Mouse (Mus musculus): ENCODE measurements around the gene Dnase1l3. TPM values are rescaled to one million over a fixed set of nuclear protein-coding genes. Genes with fewer than 3 reads are reported as not detected.
A peak's percentile ranks its signal among the peaks of the same experiment; 100 is the strongest.

The Dnase1l3 gene
- polyA plus RNA-seq, 1 experiment from 2014 or later, result not detected

- Histone ChIP-seq H3K4me1 (peaks cover 9% of the 10 kb centered on the region), H3K27ac (replicated peaks) (no peak overlapping the region), H3K27me3 (ENCODE audit: low read depth, poor library complexity, severe bottlenecking) (no peaks in the 10 kb centered on the region), H3K36me3 (no peaks in the 10 kb centered on the region), H3K4me3 (no peak overlapping the region), H3K9me3 (replicated peaks) (no peaks in the 10 kb centered on the region)
- no peak for DNase-seq (ENCODE audit: low spot score)
- WGBS, result 83% methylated on average over 5 of the region's 5 CpGs
These were observed 3.1 kb downstream of the Dnase1l3 start for GRCm38 (mm10) chr14:7991108-7991776.

- WGBS, result 83% methylated on average over 3 of the region's 3 CpGs
- DNase-seq (ENCODE audit: low spot score), result no peak
- H3K9me3 ChIP-seq (replicated peaks), result no peaks in the 10 kb centered on the region
- no peaks in the 10 kb centered on the region for H3K36me3 ChIP-seq
- no peak overlapping the region for H3K4me3 ChIP-seq
- no peak overlapping the region for H3K27ac ChIP-seq (replicated peaks)
- H3K27me3 ChIP-seq (ENCODE audit: low read depth, poor library complexity, severe bottlenecking), result no peaks in the 10 kb centered on the region
- peaks cover 9% of the 10 kb centered on the region for H3K4me1 ChIP-seq
These were observed 4.4 kb downstream of the Dnase1l3 start for GRCm38 (mm10) chr14:7989961-7990360.

- no peaks in the 10 kb centered on the region for H3K9me3 ChIP-seq (replicated peaks)
- H3K27ac ChIP-seq (replicated peaks), result no peak overlapping the region
- H3K4me3 ChIP-seq, result no peak overlapping the region
- WGBS, result 65% methylated on average over 1 of the region's 1 CpGs
- peaks cover 9% of the 10 kb centered on the region for H3K4me1 ChIP-seq
- no peaks in the 10 kb centered on the region for H3K36me3 ChIP-seq
- H3K27me3 ChIP-seq (ENCODE audit: low read depth, poor library complexity, severe bottlenecking), result no peaks in the 10 kb centered on the region
- no peak for DNase-seq (ENCODE audit: low spot score)
These were observed 5.0 kb downstream of the Dnase1l3 start for GRCm38 (mm10) chr14:7989371-7989770.

- no peak overlapping the region for H3K4me3 ChIP-seq
- peaks cover 9% of the 10 kb centered on the region for H3K4me1 ChIP-seq
- H3K36me3 ChIP-seq, result no peaks in the 10 kb centered on the region
- no peaks in the 10 kb centered on the region for H3K9me3 ChIP-seq (replicated peaks)
- no peaks in the 10 kb centered on the region for H3K27me3 ChIP-seq (ENCODE audit: low read depth, poor library complexity, severe bottlenecking)
- 94% methylated on average over 6 of the region's 6 CpGs for WGBS
- no peak for DNase-seq (ENCODE audit: low spot score)
- H3K27ac ChIP-seq (replicated peaks), result no peak overlapping the region
These were observed 7.5 kb downstream of the Dnase1l3 start for GRCm38 (mm10) chr14:7986913-7987312.

GRCm38 (mm10) chr14:7981226-7981625 lies 13.1 kb downstream of the Dnase1l3 start:
- Histone ChIP-seq H3K4me1 (no peaks in the 10 kb centered on the region), H3K27ac (replicated peaks) (no peak overlapping the region), H3K4me3 (no peak overlapping the region), H3K36me3 (no peaks in the 10 kb centered on the region), H3K27me3 (ENCODE audit: low read depth, poor library complexity, severe bottlenecking) (no peaks in the 10 kb centered on the region), H3K9me3 (replicated peaks) (no peaks in the 10 kb centered on the region)
- 95% methylated on average over 1 of the region's 1 CpGs for WGBS
- DNase-seq (ENCODE audit: low spot score), result no peak

- Histone ChIP-seq H3K4me3 (no peak overlapping the region), H3K27ac (replicated peaks) (no peak overlapping the region), H3K4me1 (no peaks in the 10 kb centered on the region), H3K27me3 (ENCODE audit: low read depth, poor library complexity, severe bottlenecking) (no peaks in the 10 kb centered on the region), H3K9me3 (replicated peaks) (no peaks in the 10 kb centered on the region), H3K36me3 (no peaks in the 10 kb centered on the region)
- DNase-seq (ENCODE audit: low spot score), result no peak
- WGBS, result 89% methylated on average over 1 of the region's 1 CpGs
These were observed 16.2 kb downstream of the Dnase1l3 start for GRCm38 (mm10) chr14:7978183-7978582.

- no peaks in the 10 kb centered on the region for H3K36me3 ChIP-seq
- H3K4me1 ChIP-seq, result no peaks in the 10 kb centered on the region
- DNase-seq (ENCODE audit: low spot score), result no peak
- H3K4me3 ChIP-seq, result no peak overlapping the region
- no peaks in the 10 kb centered on the region for H3K27me3 ChIP-seq (ENCODE audit: low read depth, poor library complexity, severe bottlenecking)
- 83% methylated on average over 1 of the region's 1 CpGs for WGBS
- H3K9me3 ChIP-seq (replicated peaks), result no peaks in the 10 kb centered on the region
- no peak overlapping the region for H3K27ac ChIP-seq (replicated peaks)
These were observed 16.9 kb downstream of the Dnase1l3 start for GRCm38 (mm10) chr14:7977471-7977870.

- Histone ChIP-seq H3K27ac (replicated peaks) (no peak overlapping the region), H3K36me3 (no peaks in the 10 kb centered on the region), H3K4me1 (no peaks in the 10 kb centered on the region), H3K9me3 (replicated peaks) (no peaks in the 10 kb centered on the region), H3K4me3 (no peak overlapping the region), H3K27me3 (ENCODE audit: low read depth, poor library complexity, severe bottlenecking) (no peaks in the 10 kb centered on the region)
- WGBS, result 87% methylated on average over 6 of the region's 6 CpGs
- no peak for DNase-seq (ENCODE audit: low spot score)
These were observed 19.2 kb downstream of the Dnase1l3 start for GRCm38 (mm10) chr14:7975177-7975576.

- H3K9me3 ChIP-seq (replicated peaks), result no peaks in the 10 kb centered on the region
- 88% methylated on average over 1 of the region's 1 CpGs for WGBS
- H3K4me1 ChIP-seq, result no peaks in the 10 kb centered on the region
- no peak overlapping the region for H3K27ac ChIP-seq (replicated peaks)
- no peak overlapping the region for H3K4me3 ChIP-seq
- no peaks in the 10 kb centered on the region for H3K27me3 ChIP-seq (ENCODE audit: low read depth, poor library complexity, severe bottlenecking)
- H3K36me3 ChIP-seq, result no peaks in the 10 kb centered on the region
- no peak for DNase-seq (ENCODE audit: low spot score)
These were observed 19.7 kb downstream of the Dnase1l3 start for GRCm38 (mm10) chr14:7974643-7975042.

- Histone ChIP-seq H3K4me3 (no peak overlapping the region), H3K9me3 (replicated peaks) (no peaks in the 10 kb centered on the region), H3K27ac (replicated peaks) (no peak overlapping the region), H3K36me3 (no peaks in the 10 kb centered on the region), H3K4me1 (no peaks in the 10 kb centered on the region), H3K27me3 (ENCODE audit: low read depth, poor library complexity, severe bottlenecking) (no peaks in the 10 kb centered on the region)
- WGBS, result 74% methylated on average over 10 of the region's 10 CpGs
- no peak for DNase-seq (ENCODE audit: low spot score)
These were observed 22.4 kb downstream of the Dnase1l3 start for GRCm38 (mm10) chr14:7971889-7972493.

- H3K27me3 ChIP-seq (ENCODE audit: low read depth, poor library complexity, severe bottlenecking), result no peaks in the 10 kb centered on the region
- H3K9me3 ChIP-seq (replicated peaks), result no peaks in the 10 kb centered on the region
- no peaks in the 10 kb centered on the region for H3K36me3 ChIP-seq
- no peaks in the 10 kb centered on the region for H3K4me1 ChIP-seq
- 56% methylated on average over 11 of the region's 11 CpGs for WGBS
- DNase-seq (ENCODE audit: low spot score), result peak; percentile 65
- H3K27ac ChIP-seq (replicated peaks), result no peak overlapping the region
- no peak overlapping the region for H3K4me3 ChIP-seq
These were observed 30.0 kb downstream of the Dnase1l3 start for GRCm38 (mm10) chr14:7964219-7964889.

GRCm38 (mm10) chr14:7963160-7963559 lies 31.2 kb downstream of the Dnase1l3 start:
- H3K27me3 ChIP-seq (ENCODE audit: low read depth, poor library complexity, severe bottlenecking), result no peaks in the 10 kb centered on the region
- WGBS, result 66% methylated on average over 7 of the region's 7 CpGs

GRCm38 (mm10) chr14:7962626-7963025 lies 31.7 kb downstream of the Dnase1l3 start:
- WGBS, result 89% methylated on average over 2 of the region's 2 CpGs
- Histone ChIP-seq H3K9me3 (replicated peaks) (no peaks in the 10 kb centered on the region), H3K4me3 (no peak overlapping the region), H3K27me3 (ENCODE audit: low read depth, poor library complexity, severe bottlenecking) (no peaks in the 10 kb centered on the region), H3K4me1 (peaks cover 1% of the 10 kb centered on the region; the same call in 1 of the 2 replicates), H3K36me3 (no peaks in the 10 kb centered on the region), H3K27ac (replicated peaks) (no peak overlapping the region)
- DNase-seq (ENCODE audit: low spot score), result no peak

More at GRCm38 (mm10) chr14:7963160-7963559, 31.2 kb downstream of the Dnase1l3 start:
- Histone ChIP-seq H3K4me3 (no peak overlapping the region), H3K27ac (replicated peaks) (no peak overlapping the region), H3K4me1 (no peaks in the 10 kb centered on the region), H3K9me3 (replicated peaks) (no peaks in the 10 kb centered on the region), H3K36me3 (no peaks in the 10 kb centered on the region)
- DNase-seq (ENCODE audit: low spot score), result no peak

Measured in midbrain, embryonic 10.5 days (tissue).